Mouse (Mus musculus) CD4-positive, CD25-positive, alpha-beta regulatory T cell, adult 9 weeks (primary cell): Measurements from ENCODE around the gene Olfr998. TPM values are rescaled to one million over a fixed set of nuclear protein-coding genes. Genes with fewer than 3 reads are reported as not detected.

Experiments used
- polyA plus RNA-seq: library from polyadenylated mRNA; unstranded; fragments of 100-300 nt; shearing (Covaris generic); gene quantifications from one replicate; pipeline ENCODE4 v1.2.1, GENCODE M21; 2017

The Olfr998 gene
- not detected for polyA plus RNA-seq

DNA sequence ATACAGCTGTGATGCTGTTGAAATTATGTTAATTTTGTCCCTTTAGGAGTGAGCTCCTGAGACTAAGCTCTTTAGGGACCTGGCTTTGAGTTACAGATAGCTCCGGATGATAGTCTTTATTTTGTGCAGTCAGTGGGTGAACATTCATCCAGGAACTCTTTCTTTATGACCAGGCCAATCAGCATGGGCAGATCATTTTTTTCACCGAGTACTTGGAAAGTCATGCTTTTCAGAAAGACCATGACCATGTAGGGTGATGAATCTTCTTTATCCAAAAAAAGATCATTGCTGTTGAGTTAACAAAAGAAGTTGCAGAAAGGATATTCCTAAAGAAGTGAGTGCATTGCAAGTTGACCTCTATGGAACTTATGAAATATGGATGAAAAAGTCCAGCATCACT lies at the start of gene Olfr998:
Gene Olfr998, plus strand, starts transcription at position 301 of the 400 bp plus-strand sequence.

DNA sequence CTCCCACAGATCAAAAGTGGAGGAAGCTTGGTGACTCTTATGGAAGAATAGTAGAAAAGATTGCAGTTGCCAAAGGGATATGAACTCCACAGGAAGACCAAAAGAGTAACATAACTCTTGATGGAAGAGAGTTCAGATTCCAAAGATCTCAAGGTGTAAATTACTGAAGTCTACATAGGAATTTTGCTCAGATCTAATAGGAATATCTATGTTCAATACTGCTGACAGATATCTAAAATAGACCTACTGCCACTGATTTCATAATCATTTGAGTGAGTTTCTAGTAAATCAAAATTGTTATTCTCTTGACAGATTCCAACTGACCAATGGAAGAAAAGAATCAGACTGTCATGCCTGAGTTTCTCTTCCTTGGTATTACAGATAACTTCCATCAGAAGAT lies 9.8 kb upstream of the Olfr998 start, which contains the start of gene Olfr996:
Gene Olfr996, plus strand, starts transcription at position 301 of the 400 bp plus-strand sequence.

DNA sequence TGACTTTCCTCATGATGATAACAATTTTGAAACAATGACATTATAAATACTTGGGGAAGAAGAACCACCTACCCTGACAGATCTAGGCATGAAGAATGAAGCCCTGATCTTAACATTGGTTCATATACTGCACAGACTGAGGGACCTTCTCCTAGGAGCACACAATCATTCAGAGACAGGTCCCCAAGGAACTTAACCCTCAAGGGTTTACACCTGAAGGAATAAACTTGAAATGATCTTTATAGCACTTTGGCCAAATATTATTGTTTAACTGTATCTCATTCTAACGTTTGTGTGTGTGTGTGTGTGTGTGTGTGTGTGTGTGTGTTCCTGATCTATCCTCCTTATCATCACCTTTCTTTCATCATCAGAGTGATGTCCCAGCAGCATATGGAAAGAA lies 23.1 kb downstream of the Olfr998 start, which contains the start of gene Olfr1000:
Gene Olfr1000, minus strand, starts transcription at position 101 of the 400 bp plus-strand sequence.

Other genes starting within 250 kb of the Olfr998 start
- gene Olfr987, start 249.6 kb upstream of the Olfr998 start, polyA plus RNA-seq = not detected
- gene Olfr988, start 225.7 kb upstream of the Olfr998 start, polyA plus RNA-seq = not detected
- not detected for gene Olfr992, start 179.5 kb upstream of the Olfr998 start, polyA plus RNA-seq
- gene Olfr993, start 174.1 kb upstream of the Olfr998 start, polyA plus RNA-seq = not detected
- not detected for gene Olfr994, start 152.5 kb upstream of the Olfr998 start, polyA plus RNA-seq
- not detected for gene Olfr995, start 145.3 kb upstream of the Olfr998 start, polyA plus RNA-seq
- not detected for gene 4833423E24Rik, start 69.9 kb upstream of the Olfr998 start, polyA plus RNA-seq
- gene Olfr996, start 9.7 kb upstream of the Olfr998 start, polyA plus RNA-seq = not detected
- gene Olfr1000, start 23.0 kb downstream of the Olfr998 start, polyA plus RNA-seq = not detected
- not detected for gene Olfr1002, start 61.8 kb downstream of the Olfr998 start, polyA plus RNA-seq
- gene Olfr154, start 75.5 kb downstream of the Olfr998 start, polyA plus RNA-seq = not detected
- not detected for gene Olfr1006, start 89.8 kb downstream of the Olfr998 start, polyA plus RNA-seq
- gene Olfr1008, start 100.5 kb downstream of the Olfr998 start, polyA plus RNA-seq = not detected
- gene Olfr1009, start 126.5 kb downstream of the Olfr998 start, polyA plus RNA-seq = not detected
- not detected for gene Olfr1012, start 173.8 kb downstream of the Olfr998 start, polyA plus RNA-seq
- gene Olfr1013, start 178.2 kb downstream of the Olfr998 start, polyA plus RNA-seq = not detected
- gene Olfr1014, start 183.8 kb downstream of the Olfr998 start, polyA plus RNA-seq = not detected
- not detected for gene Olfr1015, start 193.1 kb downstream of the Olfr998 start, polyA plus RNA-seq
- not detected for gene Olfr1016, start 213.6 kb downstream of the Olfr998 start, polyA plus RNA-seq
- gene Olfr1018, start 229.5 kb downstream of the Olfr998 start, polyA plus RNA-seq = not detected